Mouse (Mus musculus): ENCODE results near the gene Telo2.

Gene Telo2

DNA sequence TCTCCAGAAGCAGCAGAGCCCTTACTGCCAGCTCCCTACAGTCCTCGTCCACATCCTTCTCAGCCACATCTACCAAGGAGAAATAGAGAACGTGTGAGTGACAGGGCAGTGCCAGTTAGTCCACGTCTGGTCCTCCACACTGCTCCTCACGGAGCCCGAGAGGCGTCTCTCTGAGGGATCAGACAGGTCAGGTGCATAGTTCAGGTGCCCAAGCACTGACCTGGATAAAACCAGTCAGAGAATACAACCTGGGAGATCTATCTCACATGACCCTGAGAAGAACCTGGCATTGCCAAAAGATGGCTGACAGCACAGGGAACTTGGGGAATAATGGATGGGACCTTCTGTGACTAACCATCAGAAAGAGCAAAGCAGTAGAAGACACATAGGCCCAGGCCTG is 15.7 kb downstream of the Telo2 start:
- no peak for DNase-seq

GRCm38 (mm10) chr17:25096221-25096620 is 19.5 kb downstream of the Telo2 start:
- no peak for DNase-seq

DNA sequence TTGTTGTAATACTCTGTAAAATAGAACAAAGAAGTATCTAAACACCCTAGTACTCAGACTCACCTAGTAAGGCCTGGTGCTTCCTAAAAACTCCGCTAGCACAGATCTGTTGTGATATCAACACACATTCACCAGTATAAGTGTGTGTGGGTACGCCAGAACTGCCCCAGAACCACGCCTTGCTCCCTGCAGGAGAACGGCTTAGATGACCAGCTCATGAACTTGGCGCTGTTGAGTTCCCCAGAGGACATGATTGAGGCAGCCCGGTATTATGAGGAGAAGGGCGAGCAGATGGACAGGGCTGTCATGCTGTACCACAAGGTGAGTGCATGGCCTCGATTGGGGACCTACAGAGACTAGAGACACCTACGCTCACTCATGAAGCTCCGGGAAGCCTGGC is 25.3 kb downstream of the Telo2 start:
- DNase-seq = no peak

- no peak for DNase-seq
Measured at GRCm38 (mm10) chr17:25089158-25089557, 26.6 kb downstream of the Telo2 start.

DNA sequence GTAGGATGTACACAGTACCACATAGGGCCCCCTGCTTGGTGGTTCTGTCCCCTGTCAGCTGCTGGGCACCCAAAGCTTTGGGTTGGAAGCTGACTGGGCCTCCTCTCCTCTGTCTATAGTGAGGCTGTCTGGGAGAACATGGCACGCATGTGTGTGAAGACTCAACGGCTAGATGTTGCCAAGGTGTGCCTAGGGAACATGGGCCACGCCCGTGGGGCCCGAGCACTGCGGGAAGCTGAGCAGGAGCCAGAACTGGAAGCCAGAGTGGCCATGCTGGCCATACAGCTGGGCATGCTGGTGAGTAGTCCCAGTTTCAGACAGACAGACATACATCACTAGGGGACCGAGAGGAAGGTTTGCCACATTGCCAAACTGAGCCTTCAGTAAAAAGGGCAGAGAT is 29.0 kb downstream of the Telo2 start:
- DNase-seq = no peak

DNA sequence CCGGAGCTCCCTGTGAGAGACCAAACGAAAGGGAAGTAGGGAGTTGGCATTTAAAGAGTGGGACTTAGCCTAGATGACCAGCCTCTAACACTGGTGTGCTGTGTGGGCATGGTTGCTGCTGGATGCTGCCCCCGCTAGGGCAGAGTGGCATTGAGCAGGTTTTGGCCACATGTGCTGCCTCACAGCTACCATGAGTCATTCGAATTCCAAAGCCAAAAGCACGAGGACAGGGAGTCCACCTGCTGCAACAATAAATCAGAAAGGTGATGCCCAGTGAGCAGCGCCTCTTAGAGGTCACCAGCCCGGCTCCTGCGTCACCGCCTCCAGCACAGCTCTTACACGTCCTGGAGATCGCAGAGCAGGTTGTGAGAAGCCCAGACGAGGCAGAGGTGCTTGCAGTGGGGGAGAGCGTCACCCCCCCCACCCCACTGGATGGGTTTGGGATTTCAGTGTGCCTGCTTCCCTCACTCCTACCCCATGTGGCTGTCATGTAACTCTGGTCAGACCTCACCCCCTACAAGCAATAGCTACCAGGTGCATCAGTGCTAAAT is 30.9 kb downstream of the Telo2 start:
- no peak for DNase-seq

- DNase-seq = no peak
Measured at GRCm38 (mm10) chr17:25083444-25083931, 32.3 kb downstream of the Telo2 start, which contains the start of gene Tmem204. Gene Tmem204, minus strand, starts transcription at chr17:25083591.

GRCm38 (mm10) chr17:25082887-25083286 is 32.9 kb downstream of the Telo2 start:
- no peak for DNase-seq

GRCm38 (mm10) chr17:25082081-25082847 is 33.5 kb downstream of the Telo2 start:
- no peak for DNase-seq

- DNase-seq = no peak
Measured at GRCm38 (mm10) chr17:25080960-25081381, 34.8 kb downstream of the Telo2 start.

GRCm38 (mm10) chr17:25080210-25080609 is 35.6 kb downstream of the Telo2 start:
- DNase-seq = no peak

GRCm38 (mm10) chr17:25077771-25078372 is 37.9 kb downstream of the Telo2 start:
- no peak for DNase-seq

- no peak for DNase-seq
Measured at GRCm38 (mm10) chr17:25076906-25077305, 38.9 kb downstream of the Telo2 start.

DNA sequence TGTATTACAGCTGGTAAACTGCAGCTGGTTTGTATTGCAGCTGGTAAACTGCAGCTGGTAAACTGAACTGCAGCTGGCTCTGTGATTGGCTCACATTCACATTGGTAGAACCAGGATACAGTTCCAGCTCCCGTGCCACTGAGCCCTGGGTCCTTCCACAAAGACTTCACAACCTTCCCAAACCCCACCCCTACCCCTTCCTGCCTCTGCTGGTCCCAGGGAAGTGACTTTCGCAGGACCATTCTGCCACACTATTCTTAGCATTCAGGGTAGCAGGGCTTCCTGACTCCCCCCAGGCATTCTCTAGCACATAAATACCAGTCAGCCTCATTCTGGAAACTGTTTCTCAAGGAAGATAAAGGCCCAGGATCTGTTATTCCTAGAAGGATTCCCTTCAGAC is 47.1 kb downstream of the Telo2 start:
- DNase-seq = no peak

- no peak for DNase-seq
Measured at GRCm38 (mm10) chr17:25067442-25067851, 48.3 kb downstream of the Telo2 start.

DNA sequence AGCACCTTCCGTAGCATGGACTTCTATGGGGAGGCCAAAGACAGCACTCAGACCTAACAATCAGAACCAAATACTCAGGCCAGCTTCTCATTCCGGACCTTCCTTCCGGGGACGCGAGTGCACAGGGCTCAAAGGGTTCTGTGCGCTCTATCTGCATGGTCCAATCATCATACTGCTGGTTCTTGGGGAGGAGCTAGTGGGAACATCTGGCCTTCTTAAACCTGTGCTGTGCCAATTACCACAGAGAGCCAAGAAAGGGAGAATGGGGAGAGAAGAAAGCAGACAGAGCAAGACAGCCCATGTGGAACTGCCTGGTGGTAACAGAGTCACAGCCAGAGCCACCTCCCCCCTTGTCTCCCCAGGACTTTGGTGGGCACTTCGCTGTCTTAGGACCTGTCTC is 49.2 kb downstream of the Telo2 start:
- DNase-seq = no peak

GRCm38 (mm10) chr17:25065189-25065588 is 50.6 kb downstream of the Telo2 start:
- DNase-seq = no peak

DNA sequence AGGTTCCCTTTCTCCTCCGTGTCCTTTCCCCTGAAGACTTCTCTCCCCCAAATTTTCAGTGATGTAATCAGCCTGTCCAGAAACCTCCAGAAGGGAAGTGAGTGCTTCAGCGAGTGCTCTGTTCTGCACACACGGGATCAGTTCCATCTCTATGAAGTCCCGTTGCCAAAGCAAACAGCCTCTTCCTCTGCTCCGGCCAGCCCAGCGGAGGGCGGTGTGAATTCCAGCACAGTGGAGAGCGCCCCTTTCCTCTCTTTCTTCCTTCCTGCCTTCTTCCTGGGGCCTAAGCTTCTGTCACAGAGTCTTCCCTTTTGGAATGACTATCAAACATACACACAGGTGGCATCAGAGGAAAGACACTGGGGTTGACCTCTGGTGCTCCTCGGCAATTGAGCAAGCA is 51.4 kb downstream of the Telo2 start:
- no peak for DNase-seq

DNA sequence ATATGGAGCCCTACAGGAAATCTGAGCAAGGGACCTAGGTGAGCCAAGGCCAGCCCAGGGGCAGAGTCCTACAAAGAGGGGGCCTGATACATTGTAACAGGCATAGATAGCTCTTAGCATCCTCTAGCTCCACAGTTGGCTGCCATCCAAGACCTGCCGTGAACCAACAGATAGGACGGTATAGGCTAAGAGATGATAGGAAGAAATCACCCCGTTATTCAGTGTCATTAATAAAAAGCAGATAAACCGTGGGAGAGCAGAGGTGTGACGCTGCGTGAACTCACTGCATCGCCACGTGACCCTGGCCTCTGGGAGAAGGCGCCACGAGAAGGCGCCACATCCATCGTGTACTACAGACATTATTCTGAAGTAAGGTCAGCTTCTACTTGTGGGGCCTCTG is 51.9 kb downstream of the Telo2 start:
- no peak for DNase-seq

GRCm38 (mm10) chr17:25063261-25063660 is 52.5 kb downstream of the Telo2 start:
- DNase-seq = no peak

- no peak for DNase-seq
Measured at GRCm38 (mm10) chr17:25057041-25057440, 58.7 kb downstream of the Telo2 start.

- no peak for DNase-seq
Measured at GRCm38 (mm10) chr17:25053274-25053673, 62.5 kb downstream of the Telo2 start.
